Mouse (Mus musculus): ENCODE data around the gene Tecpr1. TPM values are rescaled to one million over a fixed set of nuclear protein-coding genes. Genes with fewer than 3 reads are reported as not detected.
A peak's percentile ranks its signal among the peaks of the same experiment; 100 is the strongest.

The Tecpr1 gene
- polyA plus RNA-seq, 1 experiment, result 71.1 TPM

DNA sequence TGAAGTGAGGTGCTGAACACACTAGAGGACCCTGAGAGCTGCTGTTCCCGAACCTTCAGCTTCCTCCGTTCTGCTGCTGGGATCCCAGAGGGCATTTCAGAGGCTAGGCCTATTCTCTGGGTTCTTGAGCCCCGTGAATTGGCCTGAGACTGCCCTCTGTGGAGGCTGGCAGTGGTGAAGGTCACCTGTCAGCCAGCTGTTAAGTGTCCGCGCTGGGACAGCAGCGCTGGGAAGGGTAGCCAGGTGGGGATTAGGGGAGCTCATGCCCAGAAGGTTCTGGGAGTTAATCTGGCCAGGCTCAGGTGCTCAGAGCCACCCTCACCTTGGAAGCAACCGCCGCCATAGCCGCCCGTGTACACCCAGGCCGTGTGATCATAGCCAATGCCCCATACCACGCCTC lies 19.1 kb downstream of the Tecpr1 start:
- no peaks in the 10 kb centered on the region for H3K4me1 ChIP-seq (ENCODE audit: control insufficient read depth, insufficient read depth, insufficient read length)
- H3K4me3 ChIP-seq (ENCODE audit: extremely low read depth, insufficient read depth, insufficient read length), result no peak overlapping the region
- H3K27me3 ChIP-seq (ENCODE audit: control insufficient read depth, insufficient read depth, low read length), result no peaks in the 10 kb centered on the region
- WGBS, result 94% methylated on average over 12 of the region's 12 CpGs
- DNase-seq (ENCODE audit: low read depth in 1 of 2, low spot score in 2 of 2), result no peak
- no peak overlapping the region for H3K27ac ChIP-seq (ENCODE audit: insufficient read depth, low read length)
- no peak for TF ChIP-seq POLR2A (IDR thresholded peaks at IDR 0.05; ENCODE audit: low read depth, low read length)
- TF ChIP-seq CTCF (IDR thresholded peaks at IDR 0.05; ENCODE audit: extremely low read depth, insufficient read depth, insufficient read length, insufficient replicate concordance), result no peak
- peaks cover 33% of the 10 kb centered on the region for H3K36me3 ChIP-seq (ENCODE audit: control insufficient read depth, insufficient read depth, low read length)

- DNase-seq (ENCODE audit: low read depth in 1 of 2, low spot score in 2 of 2), result no peak
- Histone ChIP-seq H3K4me1 (ENCODE audit: control insufficient read depth, insufficient read depth, insufficient read length) (no peaks in the 10 kb centered on the region), H3K27ac (ENCODE audit: insufficient read depth, low read length) (no peak overlapping the region), H3K27me3 (ENCODE audit: control insufficient read depth, insufficient read depth, low read length) (no peaks in the 10 kb centered on the region), H3K4me3 (ENCODE audit: extremely low read depth, insufficient read depth, insufficient read length) (no peak overlapping the region), H3K36me3 (ENCODE audit: control insufficient read depth, insufficient read depth, low read length) (peaks cover 30% of the 10 kb centered on the region)
- TF ChIP-seq POLR2A (IDR thresholded peaks at IDR 0.05; ENCODE audit: low read depth, low read length) (no peak), CTCF (IDR thresholded peaks at IDR 0.05; ENCODE audit: extremely low read depth, insufficient read depth, insufficient read length, insufficient replicate concordance) (no peak)
- WGBS, result 97% methylated on average over 10 of the region's 10 CpGs
Measured at GRCm38 (mm10) chr5:144203398-144203959, 19.9 kb downstream of the Tecpr1 start.

GRCm38 (mm10) chr5:144202430-144202829 lies 21.0 kb downstream of the Tecpr1 start:
- 94% methylated on average over 6 of the region's 6 CpGs for WGBS
- H3K36me3 ChIP-seq (ENCODE audit: control insufficient read depth, insufficient read depth, low read length), result peaks cover 32% of the 10 kb centered on the region
- H3K4me3 ChIP-seq (ENCODE audit: extremely low read depth, insufficient read depth, insufficient read length), result no peak overlapping the region
- H3K4me1 ChIP-seq (ENCODE audit: control insufficient read depth, insufficient read depth, insufficient read length), result no peaks in the 10 kb centered on the region
- DNase-seq (ENCODE audit: low read depth in 1 of 2, low spot score in 2 of 2), result no peak
- H3K27ac ChIP-seq (ENCODE audit: insufficient read depth, low read length), result no peak overlapping the region
- TF ChIP-seq CTCF (IDR thresholded peaks at IDR 0.05; ENCODE audit: extremely low read depth, insufficient read depth, insufficient read length, insufficient replicate concordance) (peak; percentile 8; the same call in 1 of the 2 replicates), POLR2A (IDR thresholded peaks at IDR 0.05; ENCODE audit: low read depth, low read length) (no peak)
- H3K27me3 ChIP-seq (ENCODE audit: control insufficient read depth, insufficient read depth, low read length), result no peaks in the 10 kb centered on the region

GRCm38 (mm10) chr5:144200616-144201015 lies 22.8 kb downstream of the Tecpr1 start:
- H3K27me3 ChIP-seq (ENCODE audit: control insufficient read depth, insufficient read depth, low read length), result no peaks in the 10 kb centered on the region
- TF ChIP-seq CTCF (IDR thresholded peaks at IDR 0.05; ENCODE audit: extremely low read depth, insufficient read depth, insufficient read length, insufficient replicate concordance), result no peak
- TF ChIP-seq POLR2A (IDR thresholded peaks at IDR 0.05; ENCODE audit: low read depth, low read length), result no peak
- DNase-seq (ENCODE audit: low read depth in 1 of 2, low spot score in 2 of 2), result no peak
- no peak overlapping the region for H3K27ac ChIP-seq (ENCODE audit: insufficient read depth, low read length)
- H3K4me1 ChIP-seq (ENCODE audit: control insufficient read depth, insufficient read depth, insufficient read length), result no peaks in the 10 kb centered on the region
- peaks cover 28% of the 10 kb centered on the region for H3K36me3 ChIP-seq (ENCODE audit: control insufficient read depth, insufficient read depth, low read length)
- WGBS, result 92% methylated on average over 11 of the region's 11 CpGs
- H3K4me3 ChIP-seq (ENCODE audit: extremely low read depth, insufficient read depth, insufficient read length), result no peak overlapping the region

- H3K4me1 ChIP-seq (ENCODE audit: control insufficient read depth, insufficient read depth, insufficient read length), result peaks cover 2% of the 10 kb centered on the region; the same call in 1 of the 2 replicates
- H3K27ac ChIP-seq (ENCODE audit: insufficient read depth, low read length), result no peak overlapping the region
- no peaks in the 10 kb centered on the region for H3K27me3 ChIP-seq (ENCODE audit: control insufficient read depth, insufficient read depth, low read length)
- no peak overlapping the region for H3K4me3 ChIP-seq (ENCODE audit: extremely low read depth, insufficient read depth, insufficient read length)
- TF ChIP-seq CTCF (IDR thresholded peaks at IDR 0.05; ENCODE audit: extremely low read depth, insufficient read depth, insufficient read length, insufficient replicate concordance), result no peak
- TF ChIP-seq POLR2A (IDR thresholded peaks at IDR 0.05; ENCODE audit: low read depth, low read length), result no peak
- 92% methylated on average over 8 of the region's 8 CpGs for WGBS
- peaks cover 5% of the 10 kb centered on the region for H3K36me3 ChIP-seq (ENCODE audit: control insufficient read depth, insufficient read depth, low read length)
- no peak for DNase-seq (ENCODE audit: low read depth in 1 of 2, low spot score in 2 of 2)
Measured at GRCm38 (mm10) chr5:144195567-144195966, 27.8 kb downstream of the Tecpr1 start.

- no peaks in the 10 kb centered on the region for H3K27me3 ChIP-seq (ENCODE audit: control insufficient read depth, insufficient read depth, low read length)
- peaks cover 3% of the 10 kb centered on the region for H3K36me3 ChIP-seq (ENCODE audit: control insufficient read depth, insufficient read depth, low read length)
- no peak overlapping the region for H3K4me3 ChIP-seq (ENCODE audit: extremely low read depth, insufficient read depth, insufficient read length)
- peak in 1 of 2 experiments; percentile 27 for DNase-seq (ENCODE audit: low read depth in 1 of 2, low spot score in 2 of 2)
- TF ChIP-seq POLR2A (IDR thresholded peaks at IDR 0.05; ENCODE audit: low read depth, low read length), result no peak
- TF ChIP-seq CTCF (IDR thresholded peaks at IDR 0.05; ENCODE audit: extremely low read depth, insufficient read depth, insufficient read length, insufficient replicate concordance), result no peak
- 44% methylated on average over 7 of the region's 7 CpGs for WGBS
- peaks cover 11% of the 10 kb centered on the region for H3K4me1 ChIP-seq (ENCODE audit: control insufficient read depth, insufficient read depth, insufficient read length)
- H3K27ac ChIP-seq (ENCODE audit: insufficient read depth, low read length), result no peak overlapping the region
Measured at GRCm38 (mm10) chr5:144194416-144194815, 29.0 kb downstream of the Tecpr1 start.

DNA sequence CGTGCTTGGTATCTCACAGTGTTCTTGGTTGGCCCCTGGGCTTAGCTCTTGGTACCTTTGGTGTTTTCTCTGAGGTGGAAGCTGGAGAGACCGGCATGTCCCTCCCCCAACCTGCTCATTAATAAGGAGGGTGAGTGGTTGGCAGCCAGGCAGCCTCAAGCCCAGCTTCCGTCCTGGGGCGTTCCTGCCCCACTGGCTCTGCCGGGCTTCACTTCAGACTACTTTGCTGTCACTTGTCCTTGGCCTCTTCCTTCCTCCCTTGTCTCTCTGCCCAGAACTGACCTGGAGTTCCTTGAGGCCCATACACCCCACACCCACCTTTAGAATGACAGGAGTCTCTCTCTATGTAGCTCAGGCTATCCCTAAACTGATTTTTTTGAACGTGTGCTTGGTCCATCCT lies 30.7 kb downstream of the Tecpr1 start:
- H3K4me3 ChIP-seq (ENCODE audit: extremely low read depth, insufficient read depth, insufficient read length), result no peak overlapping the region
- peaks cover 1% of the 10 kb centered on the region; the same call in 1 of the 2 replicates for H3K36me3 ChIP-seq (ENCODE audit: control insufficient read depth, insufficient read depth, low read length)
- 77% methylated on average over 6 of the region's 6 CpGs for whole genome bisulfite sequencing
- peaks cover 11% of the 10 kb centered on the region for H3K4me1 ChIP-seq (ENCODE audit: control insufficient read depth, insufficient read depth, insufficient read length)
- TF ChIP-seq POLR2A (IDR thresholded peaks at IDR 0.05; ENCODE audit: low read depth, low read length) (no peak), CTCF (IDR thresholded peaks at IDR 0.05; ENCODE audit: extremely low read depth, insufficient read depth, insufficient read length, insufficient replicate concordance) (no peak)
- no peak for DNase-seq (ENCODE audit: low read depth in 1 of 2, low spot score in 2 of 2)
- H3K27me3 ChIP-seq (ENCODE audit: control insufficient read depth, insufficient read depth, low read length), result no peaks in the 10 kb centered on the region
- no peak overlapping the region for H3K27ac ChIP-seq (ENCODE audit: insufficient read depth, low read length)
